Mouse (Mus musculus): ENCODE measurements around the gene Zfp819.
"Not testable (repeated sequence)": the region's sequence is repeated elsewhere in the genome, so short reads cannot be mapped to it uniquely, and the experiment has no call there.

Gene Zfp819

DNA sequence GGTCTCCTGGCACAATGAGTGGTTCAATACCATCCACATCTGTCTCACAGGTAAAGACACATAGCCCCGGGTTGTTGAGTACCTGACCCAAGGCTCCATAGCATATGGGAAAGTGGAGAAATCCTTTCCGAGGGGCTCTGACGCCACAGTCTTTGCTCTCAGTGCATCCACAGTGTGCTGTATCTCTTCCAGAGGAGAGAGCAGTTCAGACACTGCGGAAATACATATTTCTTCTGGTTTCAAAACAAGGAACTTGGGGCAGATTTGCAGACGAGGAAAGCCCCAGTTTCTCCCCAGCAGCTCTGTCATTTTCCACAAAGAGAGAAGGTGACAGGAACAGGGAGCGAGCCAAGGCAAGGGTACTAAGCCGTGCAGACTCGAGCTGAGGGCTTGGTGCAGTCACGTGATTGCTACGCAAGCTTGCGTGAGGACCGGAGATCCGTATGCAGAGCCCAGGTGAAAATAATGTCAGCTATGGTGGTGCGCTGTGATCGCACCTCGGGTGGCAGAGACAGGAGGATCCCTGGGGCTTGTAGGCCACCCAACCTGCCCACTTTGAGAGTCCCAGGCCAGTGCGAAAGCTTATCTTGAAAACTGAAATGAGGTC is 36.2 kb downstream of the Zfp819 start:
- no peak for DNase-seq (ENCODE audit: low spot score)

- DNase-seq (ENCODE audit: low spot score), result no peak
Observed at GRCm38 (mm10) chr7:43652683-43653082, 45.7 kb downstream of the Zfp819 start.

DNA sequence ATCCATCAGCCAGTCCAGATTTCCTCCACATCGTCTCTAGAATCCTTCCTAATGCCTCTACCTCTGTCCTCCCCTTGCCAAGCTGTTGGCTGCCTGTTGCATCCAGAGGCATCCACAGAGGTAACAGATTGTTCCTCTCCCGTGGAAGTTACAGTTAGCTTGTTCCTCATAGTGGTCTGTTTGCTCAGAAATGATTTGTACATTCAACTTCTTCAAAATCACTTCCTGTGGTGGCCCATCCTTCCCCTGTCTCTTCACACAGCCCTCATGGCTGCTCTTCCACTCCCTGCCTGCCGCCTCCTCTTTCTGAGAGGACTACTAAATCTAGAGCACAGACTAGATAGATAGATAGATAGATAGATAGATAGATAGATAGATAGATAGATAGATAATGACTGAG is 47.5 kb downstream of the Zfp819 start:
- DNase-seq (ENCODE audit: low spot score), result no peak

DNA sequence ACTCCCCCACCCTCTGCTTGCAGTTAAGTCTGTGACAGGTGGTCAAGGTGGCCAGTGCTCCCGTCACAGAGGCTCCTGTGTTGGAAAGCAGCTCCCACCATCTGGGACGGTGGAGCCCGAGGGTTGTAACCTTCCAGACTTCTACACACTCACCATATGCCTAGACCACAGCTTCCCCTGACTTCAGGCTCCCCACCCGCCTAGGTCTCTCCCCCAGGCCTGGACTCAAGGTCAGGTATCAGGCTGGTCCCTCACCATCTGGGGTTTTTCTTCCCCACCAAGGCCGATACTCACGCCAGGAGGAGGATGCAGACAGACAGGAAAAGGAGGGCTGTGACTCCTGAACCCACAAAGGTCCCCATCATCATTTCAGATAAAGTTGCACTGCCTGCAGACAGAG is 49.3 kb downstream of the Zfp819 start:
- DNase-seq (ENCODE audit: low spot score), result no peak

DNA sequence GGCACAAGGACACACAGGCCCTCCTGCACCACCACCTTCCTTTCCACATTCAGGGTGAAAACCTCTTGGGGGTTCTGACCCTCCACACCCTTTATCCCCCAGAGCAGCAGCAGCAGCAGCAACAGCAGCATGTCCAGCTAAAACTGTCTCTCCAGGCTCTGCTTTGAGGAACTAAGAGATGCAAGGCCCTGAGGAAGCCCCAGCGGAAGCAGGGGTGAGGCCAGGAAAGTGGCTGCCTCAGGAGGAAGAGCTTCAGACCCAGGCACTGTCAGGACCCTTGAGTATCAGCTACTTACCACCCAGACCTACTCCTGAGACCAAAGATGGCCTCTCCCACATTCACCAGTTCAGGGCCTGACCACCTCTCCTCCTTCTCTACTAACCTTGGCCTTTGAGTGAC is 53.0 kb downstream of the Zfp819 start, which contains the start of gene Siglece:
Gene Siglece (minus strand): TSS at position 160 of the 400 bp plus-strand sequence.
- DNase-seq (ENCODE audit: low spot score), result no peak

DNA sequence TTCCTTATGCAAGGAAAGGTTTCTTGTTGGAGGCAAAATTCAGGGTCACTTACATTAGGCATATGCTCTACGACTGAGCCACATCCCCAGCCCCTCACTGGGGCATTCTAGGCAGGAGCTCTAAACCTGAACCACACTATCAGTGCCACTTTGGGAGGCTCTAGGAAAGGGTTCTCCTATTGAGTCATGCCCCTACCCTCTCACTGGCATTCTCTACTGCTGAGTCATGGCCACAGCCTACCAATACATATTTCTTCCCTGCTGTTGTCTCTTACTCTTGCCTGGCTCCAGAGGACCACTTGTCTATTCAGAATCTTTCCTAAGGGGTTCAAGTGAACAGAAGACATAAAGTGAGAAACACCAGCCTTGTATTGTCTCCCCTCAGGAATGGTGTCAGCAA is 55.8 kb downstream of the Zfp819 start:
- DNase-seq (ENCODE audit: low spot score), result no peak

GRCm38 (mm10) chr7:43667221-43667620 is 60.3 kb downstream of the Zfp819 start:
- not testable (repeated sequence) for DNase-seq (ENCODE audit: low spot score)

Data from T-cell, adult 2 months (primary cell).